Mouse (Mus musculus) left cerebral cortex, adult 8-10 months (tissue): ENCODE results near the gene Wdr78. TPM values are rescaled to one million over a fixed set of nuclear protein-coding genes. Genes with fewer than 3 reads are reported as not detected.

Experiments
- total RNA-seq, 4 experiments: library from RNA; stranded (reverse); gene quantifications; 2 replicates each; pipeline ENCODE4 v1.2.4; 2022

Gene Wdr78
- total RNA-seq, 4 experiments from 2014 or later = 12.4 to 17.1 (median 14.5) TPM

Other genes starting within 250 kb of the Wdr78 start
- gene Tctex1d1, start 135.9 kb downstream of the Wdr78 start, total RNA-seq = under 1 TPM; 0.28 to 0.53 (median 0.37) TPM
- gene Insl5, start 87.7 kb downstream of the Wdr78 start, total RNA-seq = 1 to 10 TPM in 3 of 4 experiments, under 1 TPM in 1; 1.00 to 2.7 (median 1.4) TPM
- gene Mier1, start 165 bp downstream of the Wdr78 start, total RNA-seq = 10 to 100 TPM; 41.5 to 53.8 (median 48.3) TPM
- gene Slc35d1, start 100.6 kb upstream of the Wdr78 start, total RNA-seq = 10 to 100 TPM in 3 of 4 experiments, 1 to 10 TPM in 1; 8.5 to 10.8 (median 10.5) TPM
- gene 4921539E11Rik, start 176.3 kb upstream of the Wdr78 start, total RNA-seq = not detected
- 10 to 100 TPM in 2 of 4 experiments, 1 to 10 TPM in 2; 8.5 to 11.2 (median 10.2) TPM for gene Oma1, start 199.3 kb upstream of the Wdr78 start, total RNA-seq